Mouse (Mus musculus): ENCODE results near the gene Slc36a1.

The Slc36a1 gene

GRCm38 (mm10) chr11:55204159-55204596 is at the start of gene Slc36a1:
Gene Slc36a1 (plus strand): TSS chr11:55204350.
- DNase-seq (ENCODE audit: extremely low spot score, low spot score): peak; percentile 98

GRCm38 (mm10) chr11:55154398-55155069 is 49.6 kb upstream of the Slc36a1 start:
- no peak for DNase-seq (ENCODE audit: extremely low spot score, low spot score)

- no peak for DNase-seq (ENCODE audit: extremely low spot score, low spot score)
Observed at GRCm38 (mm10) chr11:55155070-55155421, 49.1 kb upstream of the Slc36a1 start.

- peak; percentile 79 for DNase-seq (ENCODE audit: extremely low spot score, low spot score)
Observed at GRCm38 (mm10) chr11:55158785-55159359, 45.3 kb upstream of the Slc36a1 start.

- DNase-seq (ENCODE audit: extremely low spot score, low spot score): peak; percentile 32
Observed at GRCm38 (mm10) chr11:55162670-55163069, 41.5 kb upstream of the Slc36a1 start.

GRCm38 (mm10) chr11:55164723-55165122 is 39.4 kb upstream of the Slc36a1 start:
- DNase-seq (ENCODE audit: extremely low spot score, low spot score): peak; percentile 23

GRCm38 (mm10) chr11:55165748-55166147 is 38.4 kb upstream of the Slc36a1 start:
- no peak for DNase-seq (ENCODE audit: extremely low spot score, low spot score)

GRCm38 (mm10) chr11:55168504-55168903 is 35.6 kb upstream of the Slc36a1 start:
- no peak for DNase-seq (ENCODE audit: extremely low spot score, low spot score)

- DNase-seq (ENCODE audit: extremely low spot score, low spot score): no peak
Observed at GRCm38 (mm10) chr11:55168914-55169313, 35.2 kb upstream of the Slc36a1 start.

GRCm38 (mm10) chr11:55170501-55170900 is 33.6 kb upstream of the Slc36a1 start:
- no peak for DNase-seq (ENCODE audit: extremely low spot score, low spot score)

- no peak for DNase-seq (ENCODE audit: extremely low spot score, low spot score)
Observed at GRCm38 (mm10) chr11:55178830-55179229, 25.3 kb upstream of the Slc36a1 start.

- no peak for DNase-seq (ENCODE audit: extremely low spot score, low spot score)
Observed at GRCm38 (mm10) chr11:55179856-55180255, 24.3 kb upstream of the Slc36a1 start.

GRCm38 (mm10) chr11:55183124-55183523 is 21.0 kb upstream of the Slc36a1 start:
- DNase-seq (ENCODE audit: extremely low spot score, low spot score): no peak

- no peak for DNase-seq (ENCODE audit: extremely low spot score, low spot score)
Observed at GRCm38 (mm10) chr11:55184246-55184645, 19.9 kb upstream of the Slc36a1 start.

GRCm38 (mm10) chr11:55184733-55185291 is 19.3 kb upstream of the Slc36a1 start, which contains the start of gene Slc36a2:
Gene Slc36a2 (minus strand): TSS chr11:55185077.
- DNase-seq (ENCODE audit: extremely low spot score, low spot score): no peak

- no peak for DNase-seq (ENCODE audit: extremely low spot score, low spot score)
Observed at GRCm38 (mm10) chr11:55187292-55187691, 16.9 kb upstream of the Slc36a1 start.

GRCm38 (mm10) chr11:55187777-55188176 is 16.4 kb upstream of the Slc36a1 start:
- DNase-seq (ENCODE audit: extremely low spot score, low spot score): no peak

- no peak for DNase-seq (ENCODE audit: extremely low spot score, low spot score)
Observed at GRCm38 (mm10) chr11:55190216-55190615, 13.9 kb upstream of the Slc36a1 start.

- DNase-seq (ENCODE audit: extremely low spot score, low spot score): no peak
Observed at GRCm38 (mm10) chr11:55197086-55197485, 7.1 kb upstream of the Slc36a1 start.

GRCm38 (mm10) chr11:55197740-55198510 is 6.2 kb upstream of the Slc36a1 start:
- DNase-seq (ENCODE audit: extremely low spot score, low spot score): no peak

- no peak for DNase-seq (ENCODE audit: extremely low spot score, low spot score)
Observed at GRCm38 (mm10) chr11:55204602-55205001, 452 bp downstream of the Slc36a1 start.

All from neural tube, embryonic 10.5 days (tissue).